Mouse (Mus musculus): Measurements from ENCODE around the gene Cnot8. TPM values are rescaled to one million over a fixed set of nuclear protein-coding genes. Genes with fewer than 3 reads are reported as not detected.

Cnot8 gene
- polyA plus RNA-seq (2014; fragmentation: Illumina TruSeq; extraction: RNeasy Lipid Tissue Mini Kit (QIAGEN cat#74804); ENCODE audit: low read depth, low replicate concordance), result 26.2 TPM

GRCm38 (mm10) chr11:58103697-58104306 is at the start of gene Cnot8:
TSS of gene Cnot8 (plus strand) at chr11:58104153.

GRCm38 (mm10) chr11:58093021-58093528 is 10.9 kb upstream of the Cnot8 start, which contains the start of gene Gm12248:
TSS of gene Gm12248 (minus strand) at chr11:58093134.

Other genes starting within 250 kb of the Cnot8 start
- 24.4 TPM for gene Larp1, start 95.1 kb upstream of the Cnot8 start, polyA plus RNA-seq (2014; fragmentation: Illumina TruSeq; extraction: RNeasy Lipid Tissue Mini Kit (QIAGEN cat#74804); ENCODE audit: low read depth, low replicate concordance)
- not detected for gene Gm12248, start 11.0 kb upstream of the Cnot8 start, polyA plus RNA-seq (2014; fragmentation: Illumina TruSeq; extraction: RNeasy Lipid Tissue Mini Kit (QIAGEN cat#74804); ENCODE audit: low read depth, low replicate concordance)
- 3.5 TPM for gene Gemin5, start 64.4 kb downstream of the Cnot8 start, polyA plus RNA-seq (2014; fragmentation: Illumina TruSeq; extraction: RNeasy Lipid Tissue Mini Kit (QIAGEN cat#74804); ENCODE audit: low read depth, low replicate concordance)
- 27.6 TPM for gene Mrpl22, start 67.5 kb downstream of the Cnot8 start, polyA plus RNA-seq (2014; fragmentation: Illumina TruSeq; extraction: RNeasy Lipid Tissue Mini Kit (QIAGEN cat#74804); ENCODE audit: low read depth, low replicate concordance)
- gene Igtp, start 95.4 kb downstream of the Cnot8 start, polyA plus RNA-seq (2014; fragmentation: Illumina TruSeq; extraction: RNeasy Lipid Tissue Mini Kit (QIAGEN cat#74804); ENCODE audit: low read depth, low replicate concordance), result 19.7 TPM
- gene Irgm2, start 95.5 kb downstream of the Cnot8 start, polyA plus RNA-seq (2014; fragmentation: Illumina TruSeq; extraction: RNeasy Lipid Tissue Mini Kit (QIAGEN cat#74804); ENCODE audit: low read depth, low replicate concordance), result 35.9 TPM
- gene 4930438A08Rik, start 170.6 kb downstream of the Cnot8 start, polyA plus RNA-seq (2014; fragmentation: Illumina TruSeq; extraction: RNeasy Lipid Tissue Mini Kit (QIAGEN cat#74804); ENCODE audit: low read depth, low replicate concordance), result not detected
- 2.9 TPM for gene Zfp692, start 202.9 kb downstream of the Cnot8 start, polyA plus RNA-seq (2014; fragmentation: Illumina TruSeq; extraction: RNeasy Lipid Tissue Mini Kit (QIAGEN cat#74804); ENCODE audit: low read depth, low replicate concordance)
- gene Zfp672, start 226.2 kb downstream of the Cnot8 start, polyA plus RNA-seq (2014; fragmentation: Illumina TruSeq; extraction: RNeasy Lipid Tissue Mini Kit (QIAGEN cat#74804); ENCODE audit: low read depth, low replicate concordance), result 75.1 TPM
- gene Sh3bp5l, start 226.6 kb downstream of the Cnot8 start, polyA plus RNA-seq (2014; fragmentation: Illumina TruSeq; extraction: RNeasy Lipid Tissue Mini Kit (QIAGEN cat#74804); ENCODE audit: low read depth, low replicate concordance), result 1.0 TPM